Mouse (Mus musculus): Measurements from ENCODE around the gene Nrg3. TPM values are rescaled to one million over a fixed set of nuclear protein-coding genes. Genes with fewer than 3 reads are reported as not detected.

Gene Nrg3
- polyA plus RNA-seq, 1 experiment from 2014 or later: 3.7 TPM

- no peak overlapping the region for H3K4me2 ChIP-seq
- no peak for ATAC-seq
- H3K36me3 ChIP-seq (ENCODE audit: poor library complexity, severe bottlenecking): no peaks in the 10 kb centered on the region
- H3K27me3 ChIP-seq: no peaks in the 10 kb centered on the region
- WGBS: 88% methylated on average over 2 of the region's 2 CpGs
- H3K27ac ChIP-seq: no peak overlapping the region
- H3K9ac ChIP-seq: no peak overlapping the region
- H3K4me3 ChIP-seq: no peak overlapping the region
- H3K4me1 ChIP-seq: no peaks in the 10 kb centered on the region
- H3K9me3 ChIP-seq (replicated peaks): no peaks in the 10 kb centered on the region
Observed at GRCm38 (mm10) chr14:39356251-39356650, 116.6 kb downstream of the Nrg3 start.

GRCm38 (mm10) chr14:39351979-39352737, 120.7 kb downstream of the Nrg3 start:
- Histone ChIP-seq H3K9ac (no peak overlapping the region), H3K4me2 (no peak overlapping the region), H3K4me1 (no peaks in the 10 kb centered on the region), H3K9me3 (replicated peaks) (no peaks in the 10 kb centered on the region), H3K27me3 (no peaks in the 10 kb centered on the region), H3K4me3 (no peak overlapping the region), H3K27ac (no peak overlapping the region), H3K36me3 (ENCODE audit: poor library complexity, severe bottlenecking) (no peaks in the 10 kb centered on the region)
- 77% methylated on average over 4 of the region's 4 CpGs for WGBS
- ATAC-seq: peak; percentile 83

- ATAC-seq: peak; percentile 97
- Histone ChIP-seq H3K4me1 (0 out of 2 replicates have a peak, but pooled peaks cover 11% of the 10 kb centered on the region), H3K9me3 (replicated peaks) (no peaks in the 10 kb centered on the region), H3K4me2 (no peak overlapping the region), H3K4me3 (no peak overlapping the region), H3K9ac (no peak overlapping the region), H3K27me3 (no peaks in the 10 kb centered on the region), H3K27ac (no peak overlapping the region), H3K36me3 (ENCODE audit: poor library complexity, severe bottlenecking) (no peaks in the 10 kb centered on the region)
- WGBS: 52% methylated on average over 4 of the region's 4 CpGs
Observed at GRCm38 (mm10) chr14:39317424-39318110, 155.3 kb downstream of the Nrg3 start.

GRCm38 (mm10) chr14:39314111-39314510, 158.8 kb downstream of the Nrg3 start:
- no peak for ATAC-seq

GRCm38 (mm10) chr14:39265121-39265520, 207.8 kb downstream of the Nrg3 start:
- H3K4me2 ChIP-seq: no peak overlapping the region
- no peaks in the 10 kb centered on the region for H3K4me1 ChIP-seq
- H3K27ac ChIP-seq: no peak overlapping the region
- H3K27me3 ChIP-seq: no peaks in the 10 kb centered on the region
- H3K9ac ChIP-seq: no peak overlapping the region
- ATAC-seq: no peak
- no peaks in the 10 kb centered on the region for H3K9me3 ChIP-seq (replicated peaks)
- H3K36me3 ChIP-seq (ENCODE audit: poor library complexity, severe bottlenecking): no peaks in the 10 kb centered on the region
- no peak overlapping the region for H3K4me3 ChIP-seq
- WGBS: 97% methylated on average over 1 of the region's 1 CpGs

More at GRCm38 (mm10) chr14:39314111-39314510, 158.8 kb downstream of the Nrg3 start:
- no peak overlapping the region for H3K4me3 ChIP-seq
- H3K9me3 ChIP-seq (replicated peaks): no peaks in the 10 kb centered on the region
- no peaks in the 10 kb centered on the region for H3K36me3 ChIP-seq (ENCODE audit: poor library complexity, severe bottlenecking)
- 0 out of 2 replicates have a peak, but pooled peaks cover 11% of the 10 kb centered on the region for H3K4me1 ChIP-seq
- no peak overlapping the region for H3K27ac ChIP-seq
- H3K9ac ChIP-seq: no peak overlapping the region
- no peaks in the 10 kb centered on the region for H3K27me3 ChIP-seq
- no peak overlapping the region for H3K4me2 ChIP-seq

GRCm38 (mm10) chr14:39264422-39264821, 208.5 kb downstream of the Nrg3 start:
- no peak overlapping the region for H3K9ac ChIP-seq

GRCm38 (mm10) chr14:39261016-39261415, 211.9 kb downstream of the Nrg3 start:
- Histone ChIP-seq H3K4me2 (no peak overlapping the region), H3K4me3 (no peak overlapping the region), H3K9ac (no peak overlapping the region), H3K27ac (no peak overlapping the region), H3K4me1 (no peaks in the 10 kb centered on the region), H3K36me3 (ENCODE audit: poor library complexity, severe bottlenecking) (no peaks in the 10 kb centered on the region), H3K27me3 (no peaks in the 10 kb centered on the region), H3K9me3 (replicated peaks) (no peaks in the 10 kb centered on the region)
- WGBS: 72% methylated on average over 1 of the region's 1 CpGs
- ATAC-seq: no peak

More at GRCm38 (mm10) chr14:39264422-39264821, 208.5 kb downstream of the Nrg3 start:
- H3K27ac ChIP-seq: no peak overlapping the region
- no peak overlapping the region for H3K4me2 ChIP-seq
- no peak for ATAC-seq
- no peaks in the 10 kb centered on the region for H3K4me1 ChIP-seq
- no peaks in the 10 kb centered on the region for H3K36me3 ChIP-seq (ENCODE audit: poor library complexity, severe bottlenecking)
- H3K9me3 ChIP-seq (replicated peaks): no peaks in the 10 kb centered on the region
- 85% methylated on average over 4 of the region's 4 CpGs for WGBS
- H3K4me3 ChIP-seq: no peak overlapping the region
- H3K27me3 ChIP-seq: no peaks in the 10 kb centered on the region

- H3K4me2 ChIP-seq: no peak overlapping the region
- ATAC-seq: no peak
- no peaks in the 10 kb centered on the region for H3K36me3 ChIP-seq (ENCODE audit: poor library complexity, severe bottlenecking)
- H3K9ac ChIP-seq: no peak overlapping the region
- no peaks in the 10 kb centered on the region for H3K9me3 ChIP-seq (replicated peaks)
- H3K4me1 ChIP-seq: no peaks in the 10 kb centered on the region
- WGBS: 68% methylated on average over 1 of the region's 1 CpGs
- no peaks in the 10 kb centered on the region for H3K27me3 ChIP-seq
- no peak overlapping the region for H3K27ac ChIP-seq
- H3K4me3 ChIP-seq: no peak overlapping the region
Observed at GRCm38 (mm10) chr14:39255391-39255790, 217.5 kb downstream of the Nrg3 start.

GRCm38 (mm10) chr14:39240267-39240666, 232.6 kb downstream of the Nrg3 start:
- no peak overlapping the region for H3K4me2 ChIP-seq
- H3K27me3 ChIP-seq: no peaks in the 10 kb centered on the region
- H3K9ac ChIP-seq: no peak overlapping the region
- H3K27ac ChIP-seq: no peak overlapping the region
- H3K9me3 ChIP-seq (replicated peaks): no peaks in the 10 kb centered on the region
- H3K4me3 ChIP-seq: no peak overlapping the region
- no peak for ATAC-seq
- no peaks in the 10 kb centered on the region for H3K36me3 ChIP-seq (ENCODE audit: poor library complexity, severe bottlenecking)
- 79% methylated on average over 2 of the region's 2 CpGs for WGBS
- H3K4me1 ChIP-seq: no peaks in the 10 kb centered on the region

GRCm38 (mm10) chr14:39211472-39211871, 261.4 kb downstream of the Nrg3 start:
- no peak overlapping the region for H3K4me3 ChIP-seq
- H3K4me2 ChIP-seq: no peak overlapping the region
- no peaks in the 10 kb centered on the region for H3K36me3 ChIP-seq (ENCODE audit: poor library complexity, severe bottlenecking)
- no peaks in the 10 kb centered on the region for H3K27me3 ChIP-seq
- no peaks in the 10 kb centered on the region for H3K4me1 ChIP-seq
- no peak overlapping the region for H3K27ac ChIP-seq
- no peaks in the 10 kb centered on the region for H3K9me3 ChIP-seq (replicated peaks)
- H3K9ac ChIP-seq: no peak overlapping the region
- WGBS: 41% methylated on average over 1 of the region's 1 CpGs
- peak; percentile 93 for ATAC-seq

GRCm38 (mm10) chr14:39191946-39192345, 280.9 kb downstream of the Nrg3 start:
- ATAC-seq: no peak
- WGBS: 85% methylated on average over 5 of the region's 5 CpGs

GRCm38 (mm10) chr14:39173709-39174108, 299.2 kb downstream of the Nrg3 start:
- H3K4me1 ChIP-seq: no peaks in the 10 kb centered on the region
- no peaks in the 10 kb centered on the region for H3K27me3 ChIP-seq
- H3K36me3 ChIP-seq (ENCODE audit: poor library complexity, severe bottlenecking): no peaks in the 10 kb centered on the region
- no peak overlapping the region for H3K9ac ChIP-seq
- no peak overlapping the region for H3K27ac ChIP-seq
- WGBS: 82% methylated on average over 2 of the region's 2 CpGs
- no peak for ATAC-seq
- no peak overlapping the region for H3K4me3 ChIP-seq
- no peaks in the 10 kb centered on the region for H3K9me3 ChIP-seq (replicated peaks)
- H3K4me2 ChIP-seq: no peak overlapping the region

More at GRCm38 (mm10) chr14:39191946-39192345, 280.9 kb downstream of the Nrg3 start:
- no peak overlapping the region for H3K27ac ChIP-seq
- no peak overlapping the region for H3K9ac ChIP-seq
- no peak overlapping the region for H3K4me2 ChIP-seq
- no peaks in the 10 kb centered on the region for H3K36me3 ChIP-seq (ENCODE audit: poor library complexity, severe bottlenecking)
- H3K4me1 ChIP-seq: no peaks in the 10 kb centered on the region
- no peak overlapping the region for H3K4me3 ChIP-seq
- H3K9me3 ChIP-seq (replicated peaks): no peaks in the 10 kb centered on the region
- H3K27me3 ChIP-seq: no peaks in the 10 kb centered on the region
